Mouse (Mus musculus): ENCODE data around the gene Sh3bgr. TPM values are rescaled to one million over a fixed set of nuclear protein-coding genes. Genes with fewer than 3 reads are reported as not detected.

Gene Sh3bgr
- polyA plus RNA-seq, 1 experiment from 2014 or later, result 1.3 TPM

GRCm38 (mm10) chr16:96258429-96258828 is 58.2 kb downstream of the Sh3bgr start:
- no peak for ATAC-seq
- 86% methylated on average over 8 of the region's 8 CpGs for WGBS
- Histone ChIP-seq H3K9me3 (replicated peaks) (no peaks in the 10 kb centered on the region), H3K9ac (no peak overlapping the region), H3K27me3 (no peaks in the 10 kb centered on the region), H3K27ac (no peak overlapping the region), H3K36me3 (ENCODE audit: poor library complexity, severe bottlenecking) (no peaks in the 10 kb centered on the region), H3K4me3 (no peak overlapping the region), H3K4me2 (no peak overlapping the region), H3K4me1 (no peaks in the 10 kb centered on the region)

GRCm38 (mm10) chr16:96271736-96272135 is 71.5 kb downstream of the Sh3bgr start:
- H3K4me1 ChIP-seq, result peaks cover 3% of the 10 kb centered on the region; the same call in 1 of the 2 replicates
- H3K4me2 ChIP-seq, result no peak overlapping the region
- no peak overlapping the region for H3K9ac ChIP-seq
- no peak overlapping the region for H3K4me3 ChIP-seq
- H3K27me3 ChIP-seq, result no peaks in the 10 kb centered on the region
- no peaks in the 10 kb centered on the region for H3K9me3 ChIP-seq (replicated peaks)
- no peaks in the 10 kb centered on the region for H3K36me3 ChIP-seq (ENCODE audit: poor library complexity, severe bottlenecking)
- 89% methylated on average over 2 of the region's 2 CpGs for WGBS
- no peak overlapping the region for H3K27ac ChIP-seq
- ATAC-seq, result no peak

GRCm38 (mm10) chr16:96272929-96273619 is 72.8 kb downstream of the Sh3bgr start:
- WGBS, result 64% methylated on average over 14 of the region's 14 CpGs

GRCm38 (mm10) chr16:96276596-96276995 is 76.3 kb downstream of the Sh3bgr start:
- Histone ChIP-seq H3K4me1 (peaks cover 23% of the 10 kb centered on the region), H3K27me3 (peaks cover 31% of the 10 kb centered on the region), H3K9ac (no peak overlapping the region), H3K9me3 (replicated peaks) (no peaks in the 10 kb centered on the region), H3K4me2 (no peak overlapping the region), H3K36me3 (ENCODE audit: poor library complexity, severe bottlenecking) (no peaks in the 10 kb centered on the region), H3K27ac (no peak overlapping the region), H3K4me3 (no peak overlapping the region)
- no peak for ATAC-seq
- WGBS, result 73% methylated on average over 3 of the region's 3 CpGs

More at GRCm38 (mm10) chr16:96272929-96273619, 72.8 kb downstream of the Sh3bgr start:
- H3K9me3 ChIP-seq (replicated peaks), result no peaks in the 10 kb centered on the region
- H3K4me2 ChIP-seq, result no peak overlapping the region
- H3K27me3 ChIP-seq, result no peaks in the 10 kb centered on the region
- H3K4me3 ChIP-seq, result no peak overlapping the region
- H3K36me3 ChIP-seq (ENCODE audit: poor library complexity, severe bottlenecking), result no peaks in the 10 kb centered on the region
- H3K27ac ChIP-seq, result no peak overlapping the region
- no peak for ATAC-seq
- H3K4me1 ChIP-seq, result peaks cover 3% of the 10 kb centered on the region; the same call in 1 of the 2 replicates
- no peak overlapping the region for H3K9ac ChIP-seq

Other genes starting within 250 kb of the Sh3bgr start
- 63.0 and 63.5 TPM in 2 replicates for gene Psmg1, start 209.5 kb upstream of the Sh3bgr start, polyA plus RNA-seq (2015; fragmentation: Nextera tagmentation; extraction: Ambion mirVana)
- 206 and 236 TPM in 2 replicates for gene Brwd1, start 117.9 kb upstream of the Sh3bgr start, polyA plus RNA-seq (2015; fragmentation: Nextera tagmentation; extraction: Ambion mirVana)
- gene Hmgn1, start 72.7 kb upstream of the Sh3bgr start, polyA plus RNA-seq (2015; fragmentation: Nextera tagmentation; extraction: Ambion mirVana), result 656 and 774 TPM in 2 replicates
- gene Wrb, start 55.0 kb upstream of the Sh3bgr start, polyA plus RNA-seq (2015; fragmentation: Nextera tagmentation; extraction: Ambion mirVana), result 131 and 147 TPM in 2 replicates
- gene Lca5l, start 8.2 kb upstream of the Sh3bgr start, polyA plus RNA-seq (2015; fragmentation: Nextera tagmentation; extraction: Ambion mirVana), result 1.1 and 1.3 TPM in 2 replicates
- gene B3galt5, start 35.4 kb downstream of the Sh3bgr start, polyA plus RNA-seq (2015; fragmentation: Nextera tagmentation; extraction: Ambion mirVana), result 0.40 and 0.71 TPM in 2 replicates
- gene Itgb2l, start 243.2 kb downstream of the Sh3bgr start, polyA plus RNA-seq (2015; fragmentation: Nextera tagmentation; extraction: Ambion mirVana), result not detected in 2 replicates